Mouse (Mus musculus) CH12.LX (cell line): ENCODE results near the gene Cdc42ep1. TPM values are rescaled to one million over a fixed set of nuclear protein-coding genes. Genes with fewer than 3 reads are reported as not detected.

Experiments used
- DNase-seq: peaks from one replicate; pipeline ENCODE4 v3.0.0-alpha.2; 2013; ENCODE audit errors: extremely low read depth
- H3K27ac ChIP-seq: 2 replicates; pipeline ENCODE4 v1.5.1; 2012; ENCODE audit warnings: low read depth, mild to moderate bottlenecking, control low read depth, moderate library complexity; ENCODE audit not compliant: insufficient read depth
- H3K27me3 ChIP-seq: replicated peaks from 2 replicates; pipeline ENCODE3; 2012; ENCODE audit warnings: inconsistent platforms
- H3K36me3 ChIP-seq, 2 experiments: replicated peaks in 1 of 2; 2 replicates each; pipeline versions ENCODE3 to v1.6.1; 2012; ENCODE audit warnings: inconsistent platforms in 1 of 2, low read length in 1 of 2, mild to moderate bottlenecking in 1 of 2, mixed read lengths in 1 of 2, moderate library complexity in 1 of 2; ENCODE audit not compliant: control insufficient read depth in 1 of 2, insufficient read depth in 1 of 2
- H3K4me1 ChIP-seq, 2 experiments: 2 replicates each; pipeline ENCODE4 v1.6.1; 2012; ENCODE audit warnings: inconsistent platforms in 1 of 2, moderate library complexity in 1 of 2; ENCODE audit not compliant: insufficient read depth in 2 of 2, control insufficient read depth in 1 of 2
- H3K4me2 ChIP-seq: 2 replicates; pipeline ENCODE4 v1.6.1; 2012; ENCODE audit warnings: low read depth, mild to moderate bottlenecking, control low read depth; ENCODE audit not compliant: poor library complexity, insufficient read depth, severe bottlenecking
- H3K4me3 ChIP-seq, 3 experiments: fragments of 150-350 bp in 1 of 3; sonication (generic) in 1 of 3; replicated peaks in 1 of 3; 2 replicates each; pipeline versions ENCODE3 to v1.5.1; 2011 to 2012; ENCODE audit warnings: low read depth in 2 of 3, low read length in 2 of 3, mild to moderate bottlenecking in 2 of 3, moderate library complexity in 2 of 3, control low read depth in 1 of 3, improper control_type of control experiment in 1 of 3, inconsistent platforms in 1 of 3, mixed read lengths in 1 of 3; ENCODE audit not compliant: poor library complexity in 1 of 3
- H3K79me2 ChIP-seq: replicated peaks from 2 replicates; pipeline ENCODE4 v1.6.1; 2012; ENCODE audit warnings: mild to moderate bottlenecking, moderate library complexity; ENCODE audit not compliant: control insufficient read depth, poor library complexity, insufficient read depth, severe bottlenecking; ENCODE audit errors: extremely low read depth
- H3K9ac ChIP-seq: 2 replicates; pipeline ENCODE4 v1.6.1; 2012; ENCODE audit warnings: low read depth, mild to moderate bottlenecking, control low read depth, moderate library complexity; ENCODE audit not compliant: insufficient read depth
- H3K9me3 ChIP-seq: replicated peaks from 2 replicates; pipeline ENCODE3; 2012; ENCODE audit warnings: low read length, inconsistent platforms, mixed read lengths
- CHD1 ChIP-seq: IDR thresholded peaks from 2 replicates; pipeline ENCODE4 v1.6.1; 2012; ENCODE audit warnings: low read depth, low read length, improper control_type of control experiment, inconsistent platforms
- CHD2 ChIP-seq: IDR thresholded peaks from 2 replicates; pipeline ENCODE4 v1.6.1; 2011; ENCODE audit warnings: low read length, improper control_type of control experiment
- E2F4 ChIP-seq: IDR thresholded peaks from 2 replicates; pipeline ENCODE4 v1.6.1; 2011; ENCODE audit warnings: low read depth, low read length, improper control_type of control experiment; ENCODE audit not compliant: insufficient replicate concordance
- ELF1 ChIP-seq: IDR thresholded peaks from 2 replicates; pipeline ENCODE4 v1.6.1; 2014; ENCODE audit warnings: low read depth, mild to moderate bottlenecking, inconsistent platforms, low read length, improper control_type of control experiment
- EP300 ChIP-seq: IDR thresholded peaks from 2 replicates; pipeline ENCODE4 v1.6.1; 2011; ENCODE audit warnings: low read length, improper control_type of control experiment
- ETS1 ChIP-seq: conservative IDR thresholded peaks from 2 replicates; pipeline ENCODE4 v1.6.1; 2012; ENCODE audit warnings: low read depth, mild to moderate bottlenecking, inconsistent platforms, low read length, improper control_type of control experiment, moderate library complexity
- GABPA ChIP-seq: IDR thresholded peaks from 2 replicates; pipeline ENCODE4 v1.6.1; 2012; ENCODE audit warnings: low read depth, low read length, improper control_type of control experiment, inconsistent platforms; ENCODE audit not compliant: insufficient replicate concordance
- JUN ChIP-seq: IDR thresholded peaks from 2 replicates; pipeline ENCODE4 v1.6.1; 2011; ENCODE audit warnings: low read depth, mild to moderate bottlenecking, low read length, improper control_type of control experiment, moderate library complexity; ENCODE audit not compliant: insufficient read depth
- JUND ChIP-seq: conservative IDR thresholded peaks from 2 replicates; pipeline ENCODE4 v1.6.1; 2011; ENCODE audit warnings: low read depth, low read length, improper control_type of control experiment
- KAT2A ChIP-seq: IDR thresholded peaks from 2 replicates; pipeline ENCODE4 v1.6.1; 2012; ENCODE audit warnings: low read length, improper control_type of control experiment, inconsistent platforms; ENCODE audit not compliant: insufficient replicate concordance
- MAX ChIP-seq: IDR thresholded peaks from 2 replicates; pipeline ENCODE4 v1.6.1; 2011; ENCODE audit warnings: low read length, improper control_type of control experiment
- MEF2A ChIP-seq: IDR thresholded peaks from 2 replicates; pipeline ENCODE4 v1.6.1; 2014; ENCODE audit warnings: low read depth, mild to moderate bottlenecking, inconsistent platforms, low read length, improper control_type of control experiment, borderline replicate concordance
- NELFE ChIP-seq: IDR thresholded peaks from 2 replicates; pipeline ENCODE4 v1.6.1; 2011; ENCODE audit warnings: low read depth, low read length, improper control_type of control experiment
- NRF1 ChIP-seq: IDR thresholded peaks from 2 replicates; pipeline ENCODE4 v1.6.1; 2014; ENCODE audit warnings: low read depth, mild to moderate bottlenecking, inconsistent platforms, low read length, improper control_type of control experiment, moderate library complexity
- PAX5 ChIP-seq: IDR thresholded peaks from 2 replicates; pipeline ENCODE4 v1.6.1; 2012; ENCODE audit warnings: low read length, inconsistent platforms, mixed read lengths
- POLR2A ChIP-seq: IDR thresholded peaks from 2 replicates; pipeline ENCODE4 v1.6.1; 2011; ENCODE audit warnings: low read depth, mild to moderate bottlenecking, improper control_type of control experiment, low read length
- SIN3A ChIP-seq: IDR thresholded peaks from 2 replicates; pipeline ENCODE4 v1.6.1; 2012; ENCODE audit warnings: low read length, improper control_type of control experiment, inconsistent platforms
- SMC3 ChIP-seq: IDR thresholded peaks from 2 replicates; pipeline ENCODE4 v1.6.1; 2011; ENCODE audit warnings: low read depth, low read length, improper control_type of control experiment
- TBP ChIP-seq: conservative IDR thresholded peaks from 2 replicates; pipeline ENCODE4 v1.6.1; 2011; ENCODE audit warnings: low read depth, low read length, improper control_type of control experiment
- TCF12 ChIP-seq: IDR thresholded peaks from 2 replicates; pipeline ENCODE4 v1.6.1; 2014; ENCODE audit warnings: low read depth, mild to moderate bottlenecking, inconsistent platforms, low read length, improper control_type of control experiment
- USF2 ChIP-seq: conservative IDR thresholded peaks from 2 replicates; pipeline ENCODE4 v1.6.1; 2011; ENCODE audit warnings: low read depth, low read length, improper control_type of control experiment
- dilution Hi-C: fragments of 300-500 bp; cut with MboI; formaldehyde crosslinking; loops from 2 replicates; pipeline ENCODE4 v1.14.3; 2020; ENCODE audit warnings: low sequenced_read_pairs; ENCODE audit not compliant: extremely low pct_unique_long_range_greater_than_20kb, extremely low pct_ligation_motif_present
- in situ Hi-C: fragments of 300-500 bp; cut with MboI; formaldehyde crosslinking; loops from 3 replicates; pipeline ENCODE4 v1.14.3; 2019; ENCODE audit warnings: low sequenced_read_pairs, low pct_ligation_motif_present, low pct_unique_long_range_greater_than_20kb, mixed read lengths
- polyA plus RNA-seq: library from polyadenylated mRNA; unstranded; fragments of >175 nt; gene quantifications from 2 replicates; pipeline ENCODE4 v1.2.1, GENCODE M21; 2012; ENCODE audit warnings: low read depth; ENCODE audit not compliant: insufficient read length
- total RNA-seq, 2 experiments: library from RNA; depleted of rRNA; stranded (reverse); fragments of 300-350 nt in 1 of 2; fragments of >200 nt in 1 of 2; gene quantifications; 2 replicates each; pipeline ENCODE4 v1.2.3; 2012 to 2014

The Cdc42ep1 gene
- total and polyA plus RNA-seq, 3 experiments = not detected

DNA sequence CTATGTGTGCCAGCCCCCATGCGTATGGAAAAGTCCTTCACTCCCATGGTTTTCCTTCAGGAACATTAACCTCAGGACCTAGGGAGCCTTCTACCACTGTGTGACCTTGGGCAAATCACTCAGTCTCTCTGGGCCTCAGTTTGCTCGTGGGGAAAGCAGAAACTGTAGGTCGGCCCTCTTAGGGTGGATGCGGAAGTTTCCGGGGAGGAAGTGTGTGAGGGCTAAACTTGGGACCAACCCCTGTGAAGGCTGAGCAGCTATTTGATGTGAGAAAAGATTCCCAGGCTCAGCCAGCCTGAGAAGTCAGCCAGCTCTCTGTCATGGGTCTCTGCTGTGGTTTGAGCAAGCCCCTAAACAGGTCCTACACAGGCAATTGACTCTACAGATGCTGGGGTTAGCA is 19.9 kb downstream of the Cdc42ep1 start:
- Histone ChIP-seq H3K9ac (no peak overlapping the region), H3K36me3 (no peaks in the 10 kb centered on the region), H3K79me2 (no peaks in the 10 kb centered on the region), H3K4me1 (peaks cover 2 to 3% of the 10 kb centered on the region in 2 experiments; a peak in 2 of 4 replicates), H3K4me2 (no peak overlapping the region), H3K9me3 (no peaks in the 10 kb centered on the region), H3K27ac (no peak overlapping the region), H3K27me3 (peaks cover 88% of the 10 kb centered on the region), H3K4me3 (no peak overlapping the region)
- in situ Hi-C loops (no loop called here), dilution Hi-C loops (no loop called here)
- no peak for DNase-seq
- TF ChIP-seq TCF12 = no peak
- no peak for TF ChIP-seq MEF2A
- TF ChIP-seq POLR2A = no peak
- no peak for TF ChIP-seq MAX
- no peak for TF ChIP-seq JUN
- TF ChIP-seq TBP = no peak
- no peak for TF ChIP-seq CHD2
- TF ChIP-seq ETS1 = no peak
- no peak for TF ChIP-seq PAX5
- TF ChIP-seq ELF1 = no peak
- TF ChIP-seq SMC3 = no peak
- no peak for TF ChIP-seq JUND
- TF ChIP-seq EP300 = no peak

GRCm38 (mm10) chr15:78863154-78863553 is 20.7 kb downstream of the Cdc42ep1 start:
- H3K9me3 ChIP-seq = no peaks in the 10 kb centered on the region
- no peaks in the 10 kb centered on the region for H3K79me2 ChIP-seq
- in situ Hi-C loops = no loop called here
- H3K36me3 ChIP-seq = no peaks in the 10 kb centered on the region
- TF ChIP-seq CHD1 (no peak), PAX5 (no peak), JUN (no peak), ETS1 (no peak), NRF1 (no peak), MAX (no peak), SIN3A (no peak), NELFE (no peak), USF2 (no peak), EP300 (no peak), E2F4 (no peak), GABPA (no peak), KAT2A (no peak), MEF2A (no peak)
- no peak overlapping the region for H3K27ac ChIP-seq
- peaks cover 2 to 3% of the 10 kb centered on the region in 2 experiments; a peak in 2 of 4 replicates for H3K4me1 ChIP-seq
- peaks cover 86% of the 10 kb centered on the region for H3K27me3 ChIP-seq
- H3K4me2 ChIP-seq = no peak overlapping the region
- no peak overlapping the region for H3K9ac ChIP-seq
- H3K4me3 ChIP-seq = no peak overlapping the region
- dilution Hi-C loops = no loop called here
- DNase-seq = no peak
